Mouse (Mus musculus) cerebellum, adult 11-12 months (tissue): ENCODE results near the gene Dennd2a.

Experiments used
- DNase-seq: peaks from one replicate; pipeline ENCODE4 v3.0.0; 2022

The Dennd2a gene

GRCm38 (mm10) chr6:39503476-39503875 lies 54.2 kb downstream of the Dennd2a start:
- no peak for DNase-seq

DNA sequence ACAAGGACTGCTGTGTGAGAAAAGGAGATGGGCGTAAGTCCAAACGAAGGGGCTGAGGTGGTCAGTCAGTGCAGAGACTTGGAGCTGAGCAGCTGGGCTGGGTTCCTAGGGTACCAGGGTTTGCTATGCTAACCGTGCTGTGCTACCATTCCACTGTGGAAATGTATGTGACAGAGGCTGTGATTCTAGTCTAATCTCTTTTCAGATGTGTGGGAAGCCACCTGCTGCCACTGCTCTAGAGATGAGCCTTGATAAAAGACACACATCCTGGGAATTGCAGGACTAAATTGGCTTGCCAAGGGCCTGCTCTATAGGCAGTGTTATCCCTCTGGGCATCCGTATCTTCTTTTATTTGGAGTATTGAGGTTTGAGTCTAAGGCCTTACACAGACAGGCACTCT lies 60.5 kb downstream of the Dennd2a start:
- DNase-seq = no peak

DNA sequence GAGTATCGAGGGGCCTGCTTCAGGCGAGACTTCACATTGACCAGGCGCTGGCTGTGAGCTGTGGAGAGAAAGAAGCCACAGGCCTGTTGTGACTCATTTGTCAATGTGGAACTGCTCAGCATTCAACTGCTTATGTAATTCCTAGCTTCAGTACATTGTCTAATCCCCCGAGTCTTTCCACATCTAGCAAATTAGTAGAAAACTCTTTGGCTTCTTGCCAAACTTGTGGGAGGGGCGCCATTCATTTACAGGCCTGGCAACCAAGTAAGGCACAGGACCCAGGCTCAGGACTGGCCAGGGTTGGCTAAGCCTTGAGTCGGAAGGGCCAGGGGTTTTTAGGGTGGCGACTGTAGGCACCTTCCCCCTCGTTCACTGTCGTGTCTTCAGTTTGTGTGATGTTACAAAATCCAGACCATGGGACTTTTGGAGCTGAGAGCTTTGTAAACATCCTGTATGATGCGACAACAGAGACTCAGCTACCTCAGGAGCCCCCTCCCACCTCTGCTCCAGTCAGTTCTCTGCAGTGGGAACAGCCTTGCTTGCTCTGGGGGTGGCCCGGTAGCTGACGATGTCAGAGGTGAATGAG lies 64.4 kb downstream of the Dennd2a start:
- no peak for DNase-seq

DNA sequence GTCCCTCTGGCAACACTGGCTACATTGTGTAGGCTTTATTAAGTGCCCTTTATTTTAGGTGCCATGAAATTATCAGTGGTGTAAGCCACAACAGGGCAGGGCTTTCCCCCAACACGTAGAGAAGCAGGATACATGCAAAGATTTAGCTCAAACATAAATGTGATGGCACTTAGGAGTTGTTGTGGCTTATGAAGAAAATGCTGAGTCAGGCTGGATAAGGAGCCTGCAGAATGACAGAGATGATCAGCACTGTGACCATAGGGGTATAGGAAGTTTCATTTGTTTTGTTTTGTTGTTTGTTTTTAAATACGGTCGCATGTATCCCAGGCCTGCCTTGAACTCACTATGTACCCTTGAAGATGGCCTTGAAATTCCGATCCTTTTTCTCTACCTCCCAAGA lies 65.5 kb downstream of the Dennd2a start:
- DNase-seq = no peak

- no peak for DNase-seq
Measured at GRCm38 (mm10) chr6:39491203-39491602, 66.5 kb downstream of the Dennd2a start.

GRCm38 (mm10) chr6:39488292-39488691 lies 69.4 kb downstream of the Dennd2a start:
- DNase-seq = no peak

DNA sequence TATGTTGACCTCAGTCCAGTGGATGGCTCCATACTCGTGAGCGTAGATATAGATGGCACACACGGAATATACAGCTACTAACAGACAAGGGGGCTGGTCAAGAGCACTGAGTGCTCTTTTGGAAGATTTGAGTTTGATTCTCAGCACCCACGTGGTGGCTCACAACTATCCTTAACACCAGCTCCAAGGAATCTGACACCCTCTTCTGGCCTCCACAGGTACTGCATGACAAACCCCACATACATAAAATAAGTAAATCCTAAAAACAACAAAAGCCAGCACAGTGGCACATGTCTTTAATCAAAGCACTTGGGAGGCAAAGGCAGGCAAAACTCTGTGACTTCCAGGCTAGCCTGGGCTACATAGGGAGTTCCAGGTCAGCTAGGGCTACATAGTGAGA lies 74.0 kb downstream of the Dennd2a start:
- DNase-seq = no peak

- peak; percentile 23 for DNase-seq
Measured at GRCm38 (mm10) chr6:39478509-39479150, 79.0 kb downstream of the Dennd2a start.

DNA sequence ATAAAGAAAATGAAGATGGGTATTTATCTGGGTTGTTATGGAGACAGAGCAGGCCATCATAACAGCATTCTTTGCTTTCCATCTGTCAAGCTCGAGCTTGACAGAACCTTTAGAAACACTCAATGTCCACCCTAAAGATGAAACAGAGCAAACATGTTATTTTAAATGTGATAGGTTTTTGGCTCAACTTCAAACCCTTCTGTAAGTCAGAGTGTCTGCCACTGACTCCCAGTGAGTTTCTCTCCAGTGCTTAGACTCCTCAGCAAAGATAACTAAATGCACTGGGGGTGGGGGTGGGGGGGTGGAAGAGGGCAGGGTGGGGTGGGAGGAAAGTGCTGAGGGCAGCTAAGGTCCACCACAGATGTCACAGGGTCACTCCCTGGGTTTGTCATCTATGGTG lies 81.0 kb downstream of the Dennd2a start:
- no peak for DNase-seq

GRCm38 (mm10) chr6:39474424-39474823 lies 83.2 kb downstream of the Dennd2a start:
- no peak for DNase-seq

GRCm38 (mm10) chr6:39472837-39473236 lies 84.8 kb downstream of the Dennd2a start:
- DNase-seq = no peak

- no peak for DNase-seq
Measured at GRCm38 (mm10) chr6:39472271-39472670, 85.4 kb downstream of the Dennd2a start.

- DNase-seq = peak; percentile 20
Measured at GRCm38 (mm10) chr6:39470076-39470475, 87.6 kb downstream of the Dennd2a start.

GRCm38 (mm10) chr6:39469427-39469826 lies 88.2 kb downstream of the Dennd2a start:
- no peak for DNase-seq

GRCm38 (mm10) chr6:39462621-39463538 lies 94.8 kb downstream of the Dennd2a start:
- peak; percentile 56 for DNase-seq

GRCm38 (mm10) chr6:39460040-39460439 lies 97.6 kb downstream of the Dennd2a start:
- no peak for DNase-seq

DNA sequence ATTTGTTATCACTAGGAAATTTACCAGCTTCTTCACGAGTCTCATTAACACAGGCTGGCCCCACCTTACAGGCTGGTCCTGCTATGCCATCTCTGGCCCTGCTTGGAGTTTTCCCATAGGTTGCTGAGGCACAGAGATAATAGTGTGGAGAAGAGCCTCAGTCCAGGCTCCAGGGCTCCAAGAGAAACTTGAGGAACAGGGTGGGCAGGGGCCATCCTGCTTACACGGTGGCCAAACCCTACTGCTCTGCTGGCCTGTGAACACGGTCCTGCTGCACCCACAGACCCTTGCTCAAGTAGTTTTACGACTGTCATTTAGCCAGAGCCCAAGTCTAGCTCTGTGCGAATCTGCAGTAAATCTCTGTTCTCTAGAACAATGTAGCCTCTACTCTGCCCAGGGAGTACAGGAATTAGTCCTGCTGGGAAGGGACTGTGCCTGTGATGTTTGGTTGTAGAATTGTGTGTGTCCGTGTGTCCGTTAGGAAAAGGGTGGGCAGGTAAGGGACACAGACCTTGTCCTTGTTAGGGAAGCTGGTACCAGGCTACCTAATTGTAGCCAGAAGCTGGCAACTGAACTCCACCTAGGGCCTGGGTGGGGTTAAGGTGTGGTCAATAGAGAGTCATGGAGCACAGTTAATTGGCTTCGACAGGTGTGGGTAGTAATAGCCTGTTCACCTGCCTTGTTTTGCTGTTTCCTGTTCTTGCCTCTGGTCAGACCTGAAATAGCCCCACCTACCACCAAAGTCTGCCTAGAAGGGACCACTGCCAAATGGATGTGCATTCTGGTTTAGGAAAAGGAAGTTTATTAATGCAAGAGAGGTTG lies 102.1 kb downstream of the Dennd2a start:
- no peak for DNase-seq

DNA sequence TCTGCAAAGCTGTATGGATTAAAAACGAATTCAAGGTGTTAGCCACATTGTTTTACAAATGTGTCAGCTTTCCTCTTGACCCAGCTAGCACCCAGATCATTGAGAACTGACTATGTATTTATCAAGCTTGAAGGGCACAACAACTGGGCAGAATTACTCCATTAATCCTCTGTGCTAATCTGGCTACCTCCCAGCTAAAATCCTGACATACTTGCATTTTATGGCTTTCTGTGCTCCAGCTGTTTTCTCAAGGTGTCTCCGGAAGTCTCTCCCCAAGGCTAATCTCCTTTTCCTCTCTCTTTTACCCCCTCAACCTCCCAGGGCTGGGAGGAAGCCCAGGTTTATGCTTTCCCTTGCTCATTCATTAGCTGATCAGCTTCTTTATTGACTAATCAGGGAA lies 103.1 kb downstream of the Dennd2a start:
- no peak for DNase-seq

DNA sequence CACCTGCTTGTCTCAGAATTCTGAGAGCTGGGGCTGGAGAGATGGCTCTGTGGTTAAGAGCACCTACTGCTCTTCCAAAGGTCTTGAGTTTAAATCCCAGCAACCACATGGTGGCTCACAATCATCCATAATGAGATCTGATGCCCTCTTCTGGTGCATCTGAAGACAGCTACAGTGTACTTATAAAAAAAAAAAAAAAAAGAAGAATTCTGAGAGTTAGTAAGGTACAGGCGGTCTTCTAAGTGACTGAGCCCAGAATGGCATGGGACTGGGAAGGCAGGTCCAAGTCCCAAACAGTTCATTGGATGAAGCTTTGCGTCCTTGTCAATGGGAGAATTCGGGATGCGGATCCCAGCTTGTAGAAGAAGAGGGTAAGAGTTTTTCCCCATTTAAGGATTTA lies 104.1 kb downstream of the Dennd2a start:
- DNase-seq = no peak

DNA sequence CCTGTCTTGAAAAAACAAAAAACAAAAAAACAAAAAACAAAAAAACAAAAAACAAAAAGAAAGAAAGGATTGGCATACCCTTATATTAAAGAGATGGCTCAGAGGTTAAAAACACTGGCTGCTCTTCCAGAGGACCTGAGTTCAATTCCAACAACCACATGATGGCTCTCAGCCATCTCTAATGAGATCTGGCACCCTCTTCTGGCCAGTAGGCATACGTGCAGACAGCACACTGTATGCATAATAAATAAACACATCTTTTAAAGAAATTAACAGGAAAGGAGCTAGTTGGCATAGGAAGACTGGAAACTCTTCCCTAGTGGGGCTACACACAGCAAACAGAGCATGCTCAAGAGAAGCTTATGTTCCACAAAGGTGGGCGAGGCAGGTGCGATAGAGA lies 106.6 kb downstream of the Dennd2a start:
- no peak for DNase-seq

- no peak for DNase-seq
Measured at GRCm38 (mm10) chr6:39450580-39450979, 107.1 kb downstream of the Dennd2a start.

GRCm38 (mm10) chr6:39447429-39448185 lies 110.1 kb downstream of the Dennd2a start:
- DNase-seq = no peak
